Mouse (Mus musculus) gastrocnemius, postnatal 25 days (tissue): ENCODE results near the gene Gimap8. TPM values are rescaled to one million over a fixed set of nuclear protein-coding genes. Genes with fewer than 3 reads are reported as not detected.

Experiments used
- DNase-seq: peaks from one replicate; pipeline ENCODE4 v3.0.0; 2022
- total RNA-seq, 2 experiments: library from RNA; stranded (reverse); gene quantifications; 1 replicate in 1 of 2; 2 replicates in 1 of 2; pipeline ENCODE4 v1.2.3; 2021

Gene Gimap8
- total RNA-seq, 2 experiments from 2014 or later: 2.1 to 3.0 TPM

- DNase-seq: no peak
Observed at GRCm38 (mm10) chr6:48704146-48704545, 57.1 kb downstream of the Gimap8 start.

- no peak for DNase-seq
Observed at GRCm38 (mm10) chr6:48706130-48706529, 59.1 kb downstream of the Gimap8 start.

Other genes starting within 250 kb of the Gimap8 start
- 10 to 100 TPM; 22.4 to 34.1 TPM for gene Zfp467, start 201.4 kb upstream of the Gimap8 start, total RNA-seq
- gene Sspo, start 199.0 kb upstream of the Gimap8 start, total RNA-seq: under 1 TPM; 0.24 to 0.38 TPM
- 10 to 100 TPM; 43.0 to 45.0 TPM for gene Atp6v0e2, start 109.6 kb upstream of the Gimap8 start, total RNA-seq
- gene Lrrc61, start 92.4 kb upstream of the Gimap8 start, total RNA-seq: 10 to 100 TPM; 14.0 to 15.0 TPM
- gene Rarres2, start 74.4 kb upstream of the Gimap8 start, total RNA-seq: 10 to 100 TPM; 19.7 to 35.5 TPM
- not detected for gene Gm45021, start 57.6 kb upstream of the Gimap8 start, total RNA-seq
- gene Repin1, start 53.4 kb upstream of the Gimap8 start, total RNA-seq: 10 to 100 TPM; 21.0 to 23.0 TPM
- gene Gm44965, start 53.3 kb upstream of the Gimap8 start, total RNA-seq: 1 to 10 TPM in 1 of 2 experiments, not detected in 1; 1.5 TPM
- 1 to 10 TPM; 6.5 to 6.9 TPM for gene Zfp775, start 45.2 kb upstream of the Gimap8 start, total RNA-seq
- gene AI854703, start 20.5 kb upstream of the Gimap8 start, total RNA-seq: under 1 TPM; 0.24 to 0.38 TPM
- under 1 TPM; 0.51 to 0.67 TPM for gene Gimap9, start 28.9 kb downstream of the Gimap8 start, total RNA-seq
- gene Gimap4, start 37.3 kb downstream of the Gimap8 start, total RNA-seq: 1 to 10 TPM; 5.1 to 7.7 TPM
- gene Gimap6, start 61.0 kb downstream of the Gimap8 start, total RNA-seq: 10 to 100 TPM; 10.7 to 11.5 TPM
- gene Gm28053, start 71.4 kb downstream of the Gimap8 start, total RNA-seq: not detected
- gene Gimap7, start 71.4 kb downstream of the Gimap8 start, total RNA-seq: not detected
- gene Gimap1, start 91.8 kb downstream of the Gimap8 start, total RNA-seq: 1 to 10 TPM; 2.5 to 5.0 TPM
- 1 to 10 TPM; 1.6 to 3.3 TPM for gene Gimap5, start 99.0 kb downstream of the Gimap8 start, total RNA-seq
- gene Gimap3, start 123.6 kb downstream of the Gimap8 start, total RNA-seq: under 1 TPM in 1 of 2 experiments, not detected in 1; 0.32 TPM
- gene Tmem176a, start 193.7 kb downstream of the Gimap8 start, total RNA-seq: 1 to 10 TPM; 4.3 to 4.9 TPM
- gene Tmem176b, start 194.3 kb downstream of the Gimap8 start, total RNA-seq: 10 to 100 TPM; 11.4 to 15.2 TPM
- gene Aoc1, start 225.7 kb downstream of the Gimap8 start, total RNA-seq: not detected